Mouse (Mus musculus) activated CD4-positive, CD25-positive, alpha-beta regulatory T cell, adult 4 months (primary cell): ENCODE measurements around the gene Olfr1214. TPM values are rescaled to one million over a fixed set of nuclear protein-coding genes. Genes with fewer than 3 reads are reported as not detected.
"Not testable (repeated sequence)": the region's sequence is repeated elsewhere in the genome, so short reads cannot be mapped to it uniquely, and the experiment has no call there.

Source experiments
- ATAC-seq: one replicate; pipeline ENCODE4 v1.8.0; 2017
- polyA plus RNA-seq, 2 experiments: library from polyadenylated mRNA; unstranded; fragments of 100-300 nt; shearing (Covaris generic); gene quantifications; one replicate each; pipeline ENCODE4 v1.2.1; 2017

Gene Olfr1214
- polyA plus RNA-seq: not detected

DNA sequence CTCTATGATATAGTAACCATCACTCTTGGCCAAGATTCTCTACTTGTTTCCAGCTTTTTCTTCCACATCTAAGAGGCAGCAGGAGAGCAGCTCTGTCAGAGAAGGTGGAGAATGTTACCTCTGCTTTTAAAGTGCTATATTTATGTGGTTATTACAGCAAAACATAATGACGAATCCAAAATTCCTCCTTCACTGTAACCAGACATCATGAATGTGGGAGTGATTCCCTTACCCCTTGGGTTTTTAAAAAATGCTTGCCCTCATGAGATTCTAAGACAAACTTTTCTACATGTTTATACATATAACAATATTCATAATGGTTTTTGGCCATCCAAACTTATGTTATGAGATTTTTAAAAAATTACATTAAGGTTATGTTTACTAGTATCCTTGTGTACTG, at the start of gene Olfr1214:
Gene Olfr1214 (minus strand): TSS at position 101 of the 400 bp plus-strand sequence.
- no peak for ATAC-seq

DNA sequence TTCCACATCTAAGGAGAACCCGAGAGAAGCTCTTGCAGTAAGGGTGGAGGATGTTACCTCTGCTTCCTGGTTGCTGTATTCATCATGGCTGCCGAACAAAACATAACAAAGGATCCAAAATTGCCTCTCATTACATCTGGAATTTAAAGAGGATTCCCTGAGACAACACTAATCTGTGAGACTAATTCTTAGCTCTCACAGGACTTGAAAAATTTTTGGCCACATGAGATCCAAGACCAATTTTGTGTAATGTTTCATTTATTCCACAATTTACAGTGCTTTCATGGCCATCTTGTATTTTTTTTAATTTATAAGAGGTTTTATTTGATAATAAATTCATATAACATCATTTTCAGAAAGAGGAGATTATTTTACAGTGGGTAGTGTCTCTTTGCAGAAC, 39.5 kb upstream of the Olfr1214 start, which contains the start of gene Olfr1217:
Gene Olfr1217 (minus strand): TSS at position 101 of the 400 bp plus-strand sequence.
- no peak for ATAC-seq

GRCm38 (mm10) chr2:89021436-89021835, 29.0 kb upstream of the Olfr1214 start:
- ATAC-seq: not testable (repeated sequence)

GRCm38 (mm10) chr2:89018240-89018639, 25.8 kb upstream of the Olfr1214 start, which contains the start of gene Olfr1216:
Olfr1216 (minus strand) TSS chr2:89018340.
- ATAC-seq: no peak

- no peak for ATAC-seq
These were observed 14.4 kb upstream of the Olfr1214 start, which contains the start of gene Olfr1215 for GRCm38 (mm10) chr2:89006873-89007272. Olfr1215 (minus strand) TSS chr2:89006973.

- ATAC-seq: no peak
These were observed 12.3 kb downstream of the Olfr1214 start, which contains the start of gene Gm13762 for GRCm38 (mm10) chr2:88980181-88980580. Gm13762 (minus strand) TSS chr2:88980281.

- no peak for ATAC-seq
These were observed 38.8 kb downstream of the Olfr1214 start, which contains the start of gene Olfr1212 for GRCm38 (mm10) chr2:88953669-88954068. Olfr1212 (plus strand) TSS chr2:88953969.

GRCm38 (mm10) chr2:88938011-88938410, 54.4 kb downstream of the Olfr1214 start, which contains the start of gene Olfr1211:
Olfr1211 (minus strand) TSS chr2:88938111.
- ATAC-seq: no peak

Other genes starting within 250 kb of the Olfr1214 start
- gene Olfr1198, start 241.3 kb downstream of the Olfr1214 start, polyA plus RNA-seq: not detected
- gene Olfr1199, start 232.2 kb downstream of the Olfr1214 start, polyA plus RNA-seq: not detected
- gene Olfr1200, start 222.2 kb downstream of the Olfr1214 start, polyA plus RNA-seq: not detected
- gene Olfr1201, start 199.6 kb downstream of the Olfr1214 start, polyA plus RNA-seq: not detected
- gene Olfr1202, start 178.2 kb downstream of the Olfr1214 start, polyA plus RNA-seq: not detected
- gene Olfr1205, start 162.9 kb downstream of the Olfr1214 start, polyA plus RNA-seq: under 1 TPM in 1 of 2 experiments, not detected in 1; 0.07 TPM
- gene Olfr1204, start 143.4 kb downstream of the Olfr1214 start, polyA plus RNA-seq: not detected
- gene Olfr1206, start 129.4 kb downstream of the Olfr1214 start, polyA plus RNA-seq: under 1 TPM in 1 of 2 experiments, not detected in 1; 0.29 TPM
- under 1 TPM in 1 of 2 experiments, not detected in 1; 0.21 TPM for gene Olfr1208, start 90.3 kb downstream of the Olfr1214 start, polyA plus RNA-seq
- gene Olfr1209, start 77.5 kb downstream of the Olfr1214 start, polyA plus RNA-seq: not detected
- not detected for gene Olfr1211, start 54.5 kb downstream of the Olfr1214 start, polyA plus RNA-seq
- not detected for gene Olfr1212, start 38.7 kb downstream of the Olfr1214 start, polyA plus RNA-seq
- gene Gm13762, start 12.4 kb downstream of the Olfr1214 start, polyA plus RNA-seq: not detected
- not detected for gene Olfr1215, start 14.3 kb upstream of the Olfr1214 start, polyA plus RNA-seq
- gene Olfr1216, start 25.7 kb upstream of the Olfr1214 start, polyA plus RNA-seq: not detected
- not detected for gene Olfr1217, start 39.4 kb upstream of the Olfr1214 start, polyA plus RNA-seq
- not detected for gene Olfr1218, start 68.5 kb upstream of the Olfr1214 start, polyA plus RNA-seq
- gene Olfr1219, start 90.9 kb upstream of the Olfr1214 start, polyA plus RNA-seq: not detected
- gene Olfr1220, start 114.2 kb upstream of the Olfr1214 start, polyA plus RNA-seq: under 1 TPM in 1 of 2 experiments, not detected in 1; 0.08 TPM
- not detected for gene Olfr1221, start 124.6 kb upstream of the Olfr1214 start, polyA plus RNA-seq
- not detected for gene Olfr1222, start 140.4 kb upstream of the Olfr1214 start, polyA plus RNA-seq
- not detected for gene Olfr1223, start 158.9 kb upstream of the Olfr1214 start, polyA plus RNA-seq
- not detected for gene Olfr1224-ps1, start 171.4 kb upstream of the Olfr1214 start, polyA plus RNA-seq
- gene Olfr1225, start 182.0 kb upstream of the Olfr1214 start, polyA plus RNA-seq: not detected
- gene Olfr1226, start 207.4 kb upstream of the Olfr1214 start, polyA plus RNA-seq: not detected